Mouse (Mus musculus) spleen, adult 2 months (tissue): ENCODE results near the gene Tspan1.

ENCODE experiments used
- CTCF ChIP-seq: fragments of 200-500 bp; IDR thresholded peaks from 2 replicates; pipeline ENCODE4 v1.5.1; 2011; ENCODE audit warnings: mild to moderate bottlenecking, inconsistent platforms; ENCODE audit not compliant: insufficient read depth, insufficient read length, insufficient replicate concordance; ENCODE audit errors: extremely low read depth
- POLR2A ChIP-seq: fragments of 200-500 bp; IDR thresholded peaks from 2 replicates; pipeline ENCODE4 v1.6.1; 2011; ENCODE audit warnings: low read depth, low read length, inconsistent platforms

GRCm38 (mm10) chr4:116127956-116128355, 39.4 kb downstream of the Tspan1 start:
- TF ChIP-seq CTCF (no peak), POLR2A (no peak)
